Mouse (Mus musculus): ENCODE data around the gene Fam234a. TPM values are rescaled to one million over a fixed set of nuclear protein-coding genes. Genes with fewer than 3 reads are reported as not detected.
"Not testable (repeated sequence)": the region's sequence is repeated elsewhere in the genome, so short reads cannot be mapped to it uniquely, and the experiment has no call there.

Fam234a gene
- total RNA-seq, 2 experiments from 2014 or later, result 27.7 to 28.1 TPM

- no peak for ATAC-seq (ENCODE audit: poor library complexity, severe bottlenecking)
These were observed 56.5 kb downstream of the Fam234a start for GRCm38 (mm10) chr17:26187592-26187991.

- no peak for ATAC-seq (ENCODE audit: poor library complexity, severe bottlenecking)
These were observed 62.9 kb downstream of the Fam234a start for GRCm38 (mm10) chr17:26181179-26181578.

GRCm38 (mm10) chr17:26178611-26179010 is 65.4 kb downstream of the Fam234a start:
- no peak for ATAC-seq (ENCODE audit: poor library complexity, severe bottlenecking)

GRCm38 (mm10) chr17:26175248-26175647 is 68.8 kb downstream of the Fam234a start:
- not testable (repeated sequence) for ATAC-seq (ENCODE audit: poor library complexity, severe bottlenecking)

- peak; percentile 98 for ATAC-seq (ENCODE audit: poor library complexity, severe bottlenecking)
These were observed 76.0 kb downstream of the Fam234a start for GRCm38 (mm10) chr17:26168039-26168438.

- no peak for ATAC-seq (ENCODE audit: poor library complexity, severe bottlenecking)
These were observed 81.3 kb downstream of the Fam234a start for GRCm38 (mm10) chr17:26162736-26163135.

Other genes with a start within 250 kb of the Fam234a start
- 0.71 and 1.3 TPM in 2 replicates for gene Rab11fip3, start 174.7 kb downstream of the Fam234a start, total RNA-seq (2015)
- 0.70 and 2.5 TPM in 2 replicates for gene Rab11fip3, start 174.7 kb downstream of the Fam234a start, total RNA-seq (2017)
- gene Decr2, start 153.9 kb downstream of the Fam234a start, total RNA-seq (2015), result 4.8 and 5.0 TPM in 2 replicates
- 11.9 and 13.3 TPM in 2 replicates for gene Decr2, start 153.9 kb downstream of the Fam234a start, total RNA-seq (2017)
- gene Nme4, start 148.6 kb downstream of the Fam234a start, total RNA-seq (2015), result 2.3 and 3.5 TPM in 2 replicates
- gene Nme4, start 148.6 kb downstream of the Fam234a start, total RNA-seq (2017), result 4.2 and 8.2 TPM in 2 replicates
- gene Tmem8, start 130.9 kb downstream of the Fam234a start, total RNA-seq (2015), result 13.1 and 20.1 TPM in 2 replicates
- gene Tmem8, start 130.9 kb downstream of the Fam234a start, total RNA-seq (2017), result 11.6 and 14.8 TPM in 2 replicates
- 74.1 and 78.0 TPM in 2 replicates for gene Mrpl28, start 120.7 kb downstream of the Fam234a start, total RNA-seq (2015)
- 35.1 and 35.4 TPM in 2 replicates for gene Mrpl28, start 120.7 kb downstream of the Fam234a start, total RNA-seq (2017)
- gene Axin1, start 105.6 kb downstream of the Fam234a start, total RNA-seq (2015), result 24.2 and 31.9 TPM in 2 replicates
- 176 and 255 TPM in 2 replicates for gene Axin1, start 105.6 kb downstream of the Fam234a start, total RNA-seq (2017)
- 0.60 and 4.2 TPM in 2 replicates for gene Pdia2, start 45.2 kb downstream of the Fam234a start, total RNA-seq (2015)
- 0.28 and 0.55 TPM in 2 replicates for gene Pdia2, start 45.2 kb downstream of the Fam234a start, total RNA-seq (2017)
- not detected in 2 replicates for gene Rgs11, start 41.3 kb downstream of the Fam234a start, total RNA-seq (2015)
- 0.55 TPM in 1 of 2 replicates, not detected in the other for gene Rgs11, start 41.3 kb downstream of the Fam234a start, total RNA-seq (2017)
- not detected in 2 replicates for gene Arhgdig, start 36.5 kb downstream of the Fam234a start, total RNA-seq (2015)
- gene Arhgdig, start 36.5 kb downstream of the Fam234a start, total RNA-seq (2017), result not detected in 2 replicates
- gene Luc7l, start 8.7 kb upstream of the Fam234a start, total RNA-seq (2015), result 29.9 and 36.5 TPM in 2 replicates
- gene Luc7l, start 8.7 kb upstream of the Fam234a start, total RNA-seq (2017), result 50.6 and 52.7 TPM in 2 replicates
- 6.8 and 8.5 TPM in 2 replicates for gene Neurl1b, start 170.6 kb upstream of the Fam234a start, total RNA-seq (2015)
- 6.9 and 8.6 TPM in 2 replicates for gene Neurl1b, start 170.6 kb upstream of the Fam234a start, total RNA-seq (2017)

Measured in megakaryocyte, adult 5-6 weeks (primary cell).